Mouse (Mus musculus) stomach, postnatal 0 days (tissue): ENCODE data around the gene Sfxn5.

ENCODE experiments used
- CTCF ChIP-seq: IDR thresholded peaks from 2 replicates; pipeline ENCODE4 v1.5.1; 2016; ENCODE audit warnings: antibody characterized with exemption, low read depth, mild to moderate bottlenecking, moderate library complexity
- EP300 ChIP-seq: optimal IDR thresholded peaks from 2 replicates; pipeline ENCODE3; 2016; ENCODE audit warnings: antibody characterized with exemption

GRCm38 (mm10) chr6:85255578-85255977 is 77.6 kb downstream of the Sfxn5 start:
- TF ChIP-seq EP300 (no peak), CTCF (no peak)
